Mouse (Mus musculus) splenic B cell, adult 2 months (primary cell): ENCODE results near the gene Per1.

Experiments
- DNase-seq: peaks from one replicate; pipeline ENCODE4 v3.0.0-alpha.2; 2011; ENCODE audit warnings: low read depth, low spot score
- H3K27me3 ChIP-seq: 2 replicates; pipeline ENCODE4 v1.6.1; 2012; ENCODE audit warnings: mild to moderate bottlenecking, low read length, moderate library complexity, mixed read lengths; ENCODE audit not compliant: control insufficient read depth, poor library complexity, insufficient read depth, severe bottlenecking
- H3K36me3 ChIP-seq: 2 replicates; pipeline ENCODE4 v1.6.1; 2012; ENCODE audit warnings: mild to moderate bottlenecking, low read length, moderate library complexity, mixed read lengths; ENCODE audit not compliant: control insufficient read depth, poor library complexity, insufficient read depth, severe bottlenecking

The Per1 gene

DNA sequence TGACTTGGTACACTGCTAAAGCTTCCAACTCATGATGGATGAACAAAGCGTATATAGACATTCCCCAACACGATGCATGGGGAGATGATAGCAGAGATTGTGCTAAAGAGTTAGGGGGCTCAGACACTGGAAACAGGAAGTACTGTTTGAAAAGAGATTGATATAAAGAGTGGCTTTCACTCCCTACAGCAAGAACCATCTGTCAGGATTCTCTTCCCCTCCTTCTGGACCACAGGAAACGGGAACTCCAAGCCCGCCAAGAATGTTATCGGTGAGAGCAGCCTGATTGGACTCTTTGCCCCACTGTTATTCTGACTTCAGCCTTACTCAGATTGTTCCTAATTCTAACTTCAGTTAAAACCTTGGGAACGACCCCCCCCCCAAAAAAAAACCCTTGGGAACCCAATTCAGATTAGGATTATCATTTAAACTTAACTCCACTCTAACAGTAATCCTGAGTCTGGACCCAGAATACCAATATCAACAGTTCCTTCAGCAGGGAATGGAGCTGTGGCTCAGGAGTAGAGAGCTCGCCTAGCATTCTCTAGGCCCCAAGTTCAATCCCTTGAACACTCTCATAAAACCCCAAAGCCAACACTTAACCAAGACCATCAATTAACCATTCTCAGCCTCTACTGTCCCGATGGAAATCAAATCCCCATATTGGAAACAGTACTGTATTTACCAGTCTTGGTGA is 33.6 kb downstream of the Per1 start:
- no peaks in the 10 kb centered on the region for H3K36me3 ChIP-seq
- H3K27me3 ChIP-seq, result no peaks in the 10 kb centered on the region
- DNase-seq, result no peak

GRCm38 (mm10) chr11:69133566-69133922 is 38.5 kb downstream of the Per1 start:
- H3K36me3 ChIP-seq, result no peaks in the 10 kb centered on the region
- H3K27me3 ChIP-seq, result no peaks in the 10 kb centered on the region
- DNase-seq, result peak; percentile 48

GRCm38 (mm10) chr11:69133923-69134621 is 39.1 kb downstream of the Per1 start:
- no peaks in the 10 kb centered on the region for H3K27me3 ChIP-seq
- DNase-seq, result peak; percentile 62
- H3K36me3 ChIP-seq, result no peaks in the 10 kb centered on the region

- Histone ChIP-seq H3K27me3 (no peaks in the 10 kb centered on the region), H3K36me3 (no peaks in the 10 kb centered on the region)
- DNase-seq, result no peak
These were observed 39.6 kb downstream of the Per1 start for GRCm38 (mm10) chr11:69134622-69134968.

GRCm38 (mm10) chr11:69135361-69135760 is 40.3 kb downstream of the Per1 start:
- no peaks in the 10 kb centered on the region for H3K27me3 ChIP-seq
- no peak for DNase-seq

GRCm38 (mm10) chr11:69147546-69147945 is 52.5 kb downstream of the Per1 start:
- H3K27me3 ChIP-seq, result no peaks in the 10 kb centered on the region
- H3K36me3 ChIP-seq, result no peaks in the 10 kb centered on the region
- DNase-seq, result no peak

More at GRCm38 (mm10) chr11:69135361-69135760, 40.3 kb downstream of the Per1 start:
- no peaks in the 10 kb centered on the region for H3K36me3 ChIP-seq

DNA sequence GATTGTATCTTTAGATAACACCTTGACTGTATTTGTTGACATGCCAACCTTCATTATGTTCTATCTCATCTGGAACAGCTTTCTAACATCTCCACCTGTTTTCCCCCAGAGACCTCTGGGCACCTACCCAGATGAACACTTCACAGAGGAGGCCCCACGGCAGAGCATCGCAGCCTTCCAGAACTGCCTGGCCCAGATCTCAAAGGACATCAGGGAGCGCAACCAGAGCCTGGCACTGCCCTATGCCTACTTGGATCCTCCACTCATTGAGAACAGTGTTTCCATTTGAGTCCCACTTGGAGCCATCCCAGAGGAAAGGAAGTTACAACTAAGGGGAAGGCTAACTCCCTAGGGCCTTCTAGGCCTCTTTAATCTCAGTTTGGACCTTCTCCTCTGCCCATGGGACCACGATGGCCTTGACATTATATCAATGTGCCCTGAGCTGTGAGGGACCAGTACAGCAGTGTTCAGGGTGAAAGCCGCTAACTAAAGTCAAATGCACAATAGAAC is 53.5 kb downstream of the Per1 start:
- Histone ChIP-seq H3K27me3 (no peaks in the 10 kb centered on the region), H3K36me3 (no peaks in the 10 kb centered on the region)
- no peak for DNase-seq

DNA sequence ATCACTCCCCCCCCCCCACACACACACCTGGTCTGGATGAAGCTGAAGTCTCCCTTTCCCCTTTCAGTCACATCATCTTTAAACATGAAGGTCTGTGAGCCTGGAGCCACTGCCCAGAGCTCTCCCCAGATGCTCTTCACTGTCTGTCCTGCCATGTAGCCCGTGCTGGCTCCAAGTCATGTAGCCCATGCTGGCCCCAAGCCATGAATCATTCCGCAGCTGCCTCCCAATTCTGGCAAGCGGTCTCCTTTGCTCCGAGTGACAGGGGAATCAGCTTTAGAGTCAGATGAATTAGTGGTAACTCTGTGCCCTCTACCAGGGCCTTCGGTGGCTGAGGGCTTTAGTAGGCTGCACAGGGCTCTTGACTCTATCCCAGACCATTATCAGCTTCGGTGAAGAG is 54.7 kb downstream of the Per1 start:
- no peaks in the 10 kb centered on the region for H3K36me3 ChIP-seq
- DNase-seq, result no peak
- no peaks in the 10 kb centered on the region for H3K27me3 ChIP-seq

GRCm38 (mm10) chr11:69150444-69150843 is 55.4 kb downstream of the Per1 start:
- DNase-seq, result peak; percentile 76
- Histone ChIP-seq H3K36me3 (no peaks in the 10 kb centered on the region), H3K27me3 (no peaks in the 10 kb centered on the region)

GRCm38 (mm10) chr11:69151004-69151403 is 56.0 kb downstream of the Per1 start:
- no peak for DNase-seq
- no peaks in the 10 kb centered on the region for H3K27me3 ChIP-seq
- H3K36me3 ChIP-seq, result no peaks in the 10 kb centered on the region

DNA sequence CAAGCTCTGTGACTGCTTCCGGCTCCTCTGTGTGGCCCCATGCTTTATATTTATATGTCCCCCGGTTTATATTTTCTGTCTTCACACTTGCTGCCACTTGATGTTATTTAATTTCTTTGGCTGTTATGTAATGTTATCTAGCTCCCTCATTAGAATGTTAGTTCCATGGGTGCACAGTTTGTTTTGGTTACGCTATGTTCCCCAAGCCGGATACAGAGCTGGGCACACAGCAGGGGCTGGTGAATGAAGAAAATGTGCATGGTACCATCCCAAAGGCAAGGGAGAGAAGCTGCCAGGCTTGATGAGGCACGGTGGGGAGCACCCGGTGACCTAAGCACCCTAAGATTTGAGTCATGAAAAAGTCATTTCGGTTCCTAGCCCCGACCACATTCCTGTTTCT is 58.8 kb downstream of the Per1 start:
- no peak for DNase-seq
- H3K36me3 ChIP-seq, result no peaks in the 10 kb centered on the region
- H3K27me3 ChIP-seq, result no peaks in the 10 kb centered on the region

DNA sequence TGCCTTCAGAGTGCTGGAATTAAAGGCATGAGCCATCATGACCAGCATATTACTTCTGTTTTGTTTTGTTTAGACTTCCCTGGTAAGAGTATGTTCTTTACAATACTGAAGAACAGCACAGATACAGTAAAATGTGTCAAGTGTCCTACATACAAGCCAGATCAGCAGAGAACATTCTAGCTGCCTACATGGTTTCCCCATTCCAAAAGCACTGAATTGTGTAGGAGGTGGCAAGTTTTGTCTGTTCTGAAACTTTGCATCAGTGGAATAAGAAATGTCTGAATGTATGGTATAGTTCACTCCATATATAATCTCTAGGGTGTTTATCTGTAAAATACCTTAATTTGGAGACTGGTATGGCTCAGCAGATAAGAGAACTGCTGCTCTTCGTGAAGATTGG is 60.3 kb downstream of the Per1 start:
- Histone ChIP-seq H3K27me3 (no peaks in the 10 kb centered on the region), H3K36me3 (no peaks in the 10 kb centered on the region)
- DNase-seq, result no peak

DNA sequence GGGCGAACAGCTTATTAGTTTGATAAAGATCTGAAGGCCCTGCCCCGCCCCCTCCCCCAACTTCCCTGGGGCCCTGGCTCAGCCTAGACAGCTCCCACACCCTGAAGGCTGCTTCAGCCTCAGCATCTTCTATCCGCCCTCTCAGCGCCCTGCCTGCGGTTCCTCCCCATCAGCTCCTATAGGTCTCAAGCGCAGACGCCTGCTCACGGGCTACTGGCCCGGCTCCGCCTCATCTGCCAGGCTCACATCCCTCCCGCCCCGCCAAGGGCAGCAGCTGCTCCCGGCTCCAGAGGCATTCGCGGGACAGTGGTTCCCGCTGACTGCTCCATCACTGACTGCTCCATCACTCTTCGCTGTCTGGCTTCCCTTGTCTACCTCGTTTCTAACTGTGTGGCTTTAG is 61.8 kb downstream of the Per1 start, which contains the start of gene Alox12b:
Alox12b (plus strand) TSS at position 190 of the 400 bp plus-strand sequence.
- no peaks in the 10 kb centered on the region for H3K27me3 ChIP-seq
- H3K36me3 ChIP-seq, result no peaks in the 10 kb centered on the region
- DNase-seq, result no peak
